Mouse (Mus musculus) cerebellum, adult 2 months (tissue): Measurements from ENCODE around the gene Angptl6. TPM values are rescaled to one million over a fixed set of nuclear protein-coding genes. Genes with fewer than 3 reads are reported as not detected.

Source experiments
- DNase-seq, 2 experiments: peaks; one replicate each; pipeline ENCODE4 v3.0.0; 2021
- H3K27ac ChIP-seq: fragments of 200-500 bp; 2 replicates; pipeline ENCODE4 v1.5.1; 2012; ENCODE audit warnings: low read length, control low read depth, inconsistent platforms; ENCODE audit not compliant: insufficient read depth
- H3K27me3 ChIP-seq: fragments of 200-500 bp; 2 replicates; pipeline ENCODE4 v1.6.1; 2012; ENCODE audit warnings: inconsistent platforms, mild to moderate bottlenecking, low read length, moderate library complexity; ENCODE audit not compliant: control insufficient read depth, insufficient read depth
- H3K4me1 ChIP-seq: fragments of 200-500 bp; 2 replicates; pipeline ENCODE4 v1.6.1; 2011; ENCODE audit warnings: low read length; ENCODE audit not compliant: control insufficient read depth, insufficient read depth
- H3K4me3 ChIP-seq: fragments of 200-500 bp; replicated peaks from 2 replicates; pipeline ENCODE3; 2011; ENCODE audit warnings: mild to moderate bottlenecking, low read depth, low read length, control low read depth; ENCODE audit not compliant: insufficient read depth
- CTCF ChIP-seq: fragments of 200-500 bp; IDR thresholded peaks from 2 replicates; pipeline ENCODE4 v1.5.1; 2011; ENCODE audit warnings: low read depth, mild to moderate bottlenecking, control low read depth, low read length, moderate library complexity, borderline replicate concordance; ENCODE audit not compliant: insufficient read depth
- POLR2A ChIP-seq: fragments of 200-500 bp; IDR thresholded peaks from 2 replicates; pipeline ENCODE4 v1.6.1; 2011; ENCODE audit warnings: low read length, control low read depth, borderline replicate concordance; ENCODE audit not compliant: insufficient read depth
- WGBS: fragments of 180-500 bp; shearing (Covaris S2); methylation state at CpG from one replicate; pipeline ENCODE4 v1.1.7; 2018; 5-methylcytosine and 5-hydroxymethylcytosine counted together
- polyA plus RNA-seq: library from polyadenylated mRNA; depleted of rRNA; stranded (reverse); fragments of >200 nt; gene quantifications from 2 replicates; pipeline ENCODE4 v1.2.3, GENCODE M21; 2012

Angptl6 gene
- polyA plus RNA-seq, 1 experiment = 11.1 TPM

GRCm38 (mm10) chr9:20897736-20898510, 18.4 kb upstream of the Angptl6 start:
- DNase-seq = no peak
- H3K27me3 ChIP-seq = no peaks in the 10 kb centered on the region
- TF ChIP-seq POLR2A (no peak), CTCF (no peak)
- WGBS = 5% methylated on average over 37 of the region's 39 CpGs
- H3K4me3 ChIP-seq = peak overlapping the region; percentile 78
- peaks cover 8% of the 10 kb centered on the region for H3K4me1 ChIP-seq
- no peak overlapping the region for H3K27ac ChIP-seq

GRCm38 (mm10) chr9:20895382-20895781, 15.9 kb upstream of the Angptl6 start:
- Histone ChIP-seq H3K27me3 (no peaks in the 10 kb centered on the region), H3K4me1 (peaks cover 8% of the 10 kb centered on the region), H3K4me3 (no peak overlapping the region), H3K27ac (no peak overlapping the region)
- no peak for DNase-seq
- TF ChIP-seq CTCF (no peak), POLR2A (no peak)
- WGBS = 93% methylated on average over 9 of the region's 9 CpGs

- Histone ChIP-seq H3K27ac (no peak overlapping the region), H3K4me3 (no peak overlapping the region), H3K27me3 (no peaks in the 10 kb centered on the region), H3K4me1 (peaks cover 8% of the 10 kb centered on the region)
- 89% methylated on average over 15 of the region's 15 CpGs for WGBS
- DNase-seq = no peak
- TF ChIP-seq POLR2A = no peak
- no peak for TF ChIP-seq CTCF
Measured at GRCm38 (mm10) chr9:20894629-20895028, 15.1 kb upstream of the Angptl6 start.

GRCm38 (mm10) chr9:20893590-20894343, 14.2 kb upstream of the Angptl6 start:
- Histone ChIP-seq H3K4me3 (no peak overlapping the region), H3K4me1 (peaks cover 8% of the 10 kb centered on the region), H3K27ac (no peak overlapping the region), H3K27me3 (no peaks in the 10 kb centered on the region)
- no peak for DNase-seq
- 80% methylated on average over 13 of the region's 13 CpGs for WGBS
- TF ChIP-seq CTCF (no peak), POLR2A (no peak)

GRCm38 (mm10) chr9:20893069-20893468, 13.5 kb upstream of the Angptl6 start:
- no peak for DNase-seq
- WGBS = 50% methylated on average over 5 of the region's 5 CpGs
- TF ChIP-seq POLR2A = no peak
- TF ChIP-seq CTCF = no peak
- H3K27me3 ChIP-seq = no peaks in the 10 kb centered on the region
- no peak overlapping the region for H3K27ac ChIP-seq
- H3K4me1 ChIP-seq = peaks cover 8% of the 10 kb centered on the region
- H3K4me3 ChIP-seq = no peak overlapping the region

GRCm38 (mm10) chr9:20892104-20892653, 12.7 kb upstream of the Angptl6 start:
- H3K27me3 ChIP-seq = no peaks in the 10 kb centered on the region
- no peak overlapping the region for H3K27ac ChIP-seq
- peaks cover 3% of the 10 kb centered on the region for H3K4me1 ChIP-seq
- no peak overlapping the region for H3K4me3 ChIP-seq
- WGBS = 62% methylated on average over 5 of the region's 5 CpGs
- DNase-seq = no peak
- TF ChIP-seq POLR2A (no peak), CTCF (no peak)

GRCm38 (mm10) chr9:20891339-20892103, 12.0 kb upstream of the Angptl6 start:
- DNase-seq = no peak
- no peaks in the 10 kb centered on the region for H3K4me1 ChIP-seq
- no peak for TF ChIP-seq CTCF
- H3K4me3 ChIP-seq = no peak overlapping the region
- H3K27me3 ChIP-seq = no peaks in the 10 kb centered on the region
- no peak overlapping the region for H3K27ac ChIP-seq
- 72% methylated on average over 26 of the region's 26 CpGs for WGBS
